Mouse (Mus musculus) heart, adult 2 months (tissue): ENCODE results near the gene Tpd52l2.

Experiments used
- CTCF ChIP-seq: fragments of 200-600 bp; IDR thresholded peaks from 2 replicates; pipeline ENCODE4 v1.8.1; 2022; ENCODE audit warnings: antibody characterized with exemption, mild to moderate bottlenecking, moderate library complexity
- POLR2A ChIP-seq: fragments of 200-500 bp; IDR thresholded peaks from 2 replicates; pipeline ENCODE4 v1.6.1; 2011; ENCODE audit warnings: mild to moderate bottlenecking, low read depth, low read length, control low read depth; ENCODE audit not compliant: insufficient read depth

DNA sequence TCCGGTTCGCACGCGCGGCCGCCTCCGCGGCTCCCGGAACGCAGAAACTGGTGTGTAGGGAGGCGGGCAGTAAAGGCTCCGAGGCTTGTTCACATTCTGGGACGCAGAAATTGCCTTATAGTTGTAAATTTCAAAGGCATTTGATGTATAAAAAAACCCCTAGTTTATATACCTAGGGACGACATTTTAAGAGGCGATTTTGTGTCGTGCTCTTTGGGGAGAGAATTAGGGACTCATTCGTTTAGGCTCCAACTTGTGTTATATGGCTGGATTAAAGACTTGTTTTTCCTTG lies 23.9 kb downstream of the Tpd52l2 start:
- TF ChIP-seq POLR2A (no peak), CTCF (no peak)
